Mouse (Mus musculus) embryonic fibroblast, embryonic 13.5 days (primary cell): ENCODE data around the gene Pdcd4.

Source experiments
- CTCF ChIP-seq: IDR thresholded peaks from 2 replicates; pipeline ENCODE4 v1.5.1; 2011; ENCODE audit warnings: mild to moderate bottlenecking, control low read depth, low read length, moderate library complexity, borderline replicate concordance; ENCODE audit not compliant: insufficient read depth
- POLR2A ChIP-seq: IDR thresholded peaks from 2 replicates; pipeline ENCODE4 v1.6.1; 2011; ENCODE audit warnings: low read depth, mild to moderate bottlenecking, control low read depth, low read length, moderate library complexity

GRCm38 (mm10) chr19:53890274-53890673 lies 1.8 kb upstream of the Pdcd4 start:
- no peak for TF ChIP-seq POLR2A
- TF ChIP-seq CTCF, result no peak
